Mouse (Mus musculus) kidney, postnatal 0 days (tissue): ENCODE measurements at regions not wholly inside any gene's neighbourhood (a gene's known extent, or its start where the extent isn't known, plus 50 kb on each side); places are given as distances from the start of the nearest gene placed in this dataset.

ENCODE experiments used
- ATAC-seq: fragments of 200-750 bp; cut with Nextera tagmentation; replicated peaks from 2 replicates; pipeline ENCODE4 v1.8.0; 2017; ENCODE audit warnings: low read depth, moderate number of reproducible peaks, moderate TSS enrichment, moderate library complexity; ENCODE audit not compliant: low FRiP score
- DNase-seq: peaks from one replicate; pipeline ENCODE4 v3.0.0-alpha.2; 2016; ENCODE audit warnings: low spot score
- H3K27ac ChIP-seq: fragments of 300-500 bp; sonication (generic); 2 replicates; pipeline ENCODE4 v1.5.1; 2014; ENCODE audit warnings: mild to moderate bottlenecking
- H3K27me3 ChIP-seq: fragments of 300-500 bp; sonication (generic); 2 replicates; pipeline ENCODE4 v1.6.1; 2014; ENCODE audit warnings: low read length, mixed read lengths; ENCODE audit not compliant: insufficient read depth
- H3K36me3 ChIP-seq: fragments of 300-500 bp; sonication (generic); 2 replicates; pipeline ENCODE4 v1.6.1; 2014; ENCODE audit warnings: low read length, mixed read lengths; ENCODE audit not compliant: insufficient read depth
- H3K4me1 ChIP-seq: fragments of 300-500 bp; sonication (generic); replicated peaks from 2 replicates; pipeline ENCODE4 v1.6.1; 2014; ENCODE audit warnings: antibody characterized with exemption, low read length, mixed read lengths; ENCODE audit not compliant: insufficient read depth
- H3K4me2 ChIP-seq: fragments of 300-500 bp; sonication (generic); 2 replicates; pipeline ENCODE4 v1.6.1; 2014; ENCODE audit warnings: mild to moderate bottlenecking, low read length, moderate library complexity, mixed read lengths
- H3K4me3 ChIP-seq: fragments of 300-500 bp; sonication (generic); replicated peaks from 2 replicates; pipeline ENCODE4 v1.5.1; 2014; ENCODE audit warnings: low read depth, low read length
- H3K9ac ChIP-seq: fragments of 300-500 bp; sonication (generic); 2 replicates; pipeline ENCODE4 v1.6.1; 2014; ENCODE audit warnings: low read depth, low read length
- H3K9me3 ChIP-seq: fragments of 300-500 bp; sonication (generic); replicated peaks from 2 replicates; pipeline ENCODE4 v1.6.1; 2016; ENCODE audit warnings: low read length, inconsistent platforms, mixed read lengths
- CTCF ChIP-seq: IDR thresholded peaks from 2 replicates; pipeline ENCODE4 v1.5.1; 2016; ENCODE audit warnings: antibody characterized with exemption, low read depth, mild to moderate bottlenecking, moderate library complexity
- WGBS: fragments of 180-500 bp; shearing (Covaris S2); extraction: QIAGEN DNeasy Blood & Tissue Kit; methylation state at CpG from one replicate; pipeline ENCODE4 v1.1.7; 2014; 5-methylcytosine and 5-hydroxymethylcytosine counted together

- H3K4me1 ChIP-seq, result 0 out of 2 replicates have a peak, but pooled peaks cover 3% of the 10 kb centered on the region
- no peak overlapping the region for H3K4me2 ChIP-seq
- no peaks in the 10 kb centered on the region for H3K27me3 ChIP-seq
- H3K9me3 ChIP-seq, result no peaks in the 10 kb centered on the region
- no peak for TF ChIP-seq CTCF
- H3K4me3 ChIP-seq, result no peak overlapping the region
- DNase-seq (peak; percentile 23), ATAC-seq (no peak)
- no peaks in the 10 kb centered on the region for H3K36me3 ChIP-seq
- no peak overlapping the region for H3K9ac ChIP-seq
- WGBS, result 48% methylated on average over 8 of the region's 8 CpGs
- H3K27ac ChIP-seq, result no peak overlapping the region
Observed at GRCm38 (mm10) chr10:126070984-126071713, 105.2 kb downstream of the Lrig3 start.

GRCm38 (mm10) chr10:126071714-126072057 lies 105.7 kb downstream of the Lrig3 start:
- Histone ChIP-seq H3K9me3 (no peaks in the 10 kb centered on the region), H3K9ac (no peak overlapping the region), H3K4me1 (0 out of 2 replicates have a peak, but pooled peaks cover 3% of the 10 kb centered on the region), H3K4me2 (no peak overlapping the region), H3K27me3 (no peaks in the 10 kb centered on the region), H3K36me3 (no peaks in the 10 kb centered on the region), H3K4me3 (no peak overlapping the region), H3K27ac (no peak overlapping the region)
- 52% methylated on average over 3 of the region's 3 CpGs for WGBS
- ATAC-seq (no peak), DNase-seq (no peak)
- no peak for TF ChIP-seq CTCF

- Histone ChIP-seq H3K9ac (no peak overlapping the region), H3K9me3 (no peaks in the 10 kb centered on the region), H3K4me3 (no peak overlapping the region), H3K27me3 (no peaks in the 10 kb centered on the region), H3K36me3 (no peaks in the 10 kb centered on the region), H3K27ac (no peak overlapping the region), H3K4me2 (no peak overlapping the region), H3K4me1 (no peaks in the 10 kb centered on the region)
- DNase-seq (no peak), ATAC-seq (no peak)
- 92% methylated on average over 1 of the region's 1 CpGs for WGBS
- TF ChIP-seq CTCF, result no peak
Observed at GRCm38 (mm10) chr10:126077313-126077966, 111.5 kb downstream of the Lrig3 start.

GRCm38 (mm10) chr10:126082576-126082975 lies 116.6 kb downstream of the Lrig3 start:
- Histone ChIP-seq H3K9me3 (no peaks in the 10 kb centered on the region), H3K9ac (no peak overlapping the region), H3K4me2 (peak overlapping the region; percentile 11; the same call in 1 of the 2 replicates), H3K27me3 (no peaks in the 10 kb centered on the region), H3K27ac (no peak overlapping the region), H3K4me1 (no peaks in the 10 kb centered on the region), H3K36me3 (no peaks in the 10 kb centered on the region), H3K4me3 (no peak overlapping the region)
- WGBS, result 38% methylated on average over 11 of the region's 11 CpGs
- no peak for ATAC-seq
- DNase-seq, result peak; percentile 85
- TF ChIP-seq CTCF, result no peak

- TF ChIP-seq CTCF, result peak; percentile 44; the same call in 1 of the 2 replicates
- WGBS, result 84% methylated on average over 5 of the region's 5 CpGs
- Histone ChIP-seq H3K4me1 (no peaks in the 10 kb centered on the region), H3K4me2 (no peak overlapping the region), H3K36me3 (no peaks in the 10 kb centered on the region), H3K9ac (no peak overlapping the region), H3K27ac (no peak overlapping the region), H3K27me3 (no peaks in the 10 kb centered on the region), H3K9me3 (no peaks in the 10 kb centered on the region), H3K4me3 (no peak overlapping the region)
- no peak for DNase-seq
- no peak for ATAC-seq
Observed at GRCm38 (mm10) chr10:126086684-126087083, 120.7 kb downstream of the Lrig3 start.

GRCm38 (mm10) chr10:126094238-126094880 lies 128.4 kb downstream of the Lrig3 start:
- WGBS, result 69% methylated on average over 16 of the region's 16 CpGs
- Histone ChIP-seq H3K36me3 (no peaks in the 10 kb centered on the region), H3K4me1 (no peaks in the 10 kb centered on the region), H3K9me3 (no peaks in the 10 kb centered on the region), H3K27ac (no peak overlapping the region), H3K27me3 (no peaks in the 10 kb centered on the region), H3K4me2 (no peak overlapping the region), H3K4me3 (no peak overlapping the region), H3K9ac (no peak overlapping the region)
- ATAC-seq (no peak), DNase-seq (no peak)
- TF ChIP-seq CTCF, result no peak
